Mouse (Mus musculus) heart, embryonic 11.5 days (tissue): ENCODE data around the gene Zfand3. TPM values are rescaled to one million over a fixed set of nuclear protein-coding genes. Genes with fewer than 3 reads are reported as not detected.

Experiments used
- ATAC-seq: fragments of 200-750 bp; cut with Nextera tagmentation; replicated peaks from 2 replicates; pipeline ENCODE4 v1.8.0; 2017; ENCODE audit warnings: moderate library complexity; ENCODE audit not compliant: insufficient number of reproducible peaks, low FRiP score, low TSS enrichment
- H3K27ac ChIP-seq: fragments of 300-500 bp; sonication (generic); 2 replicates; pipeline ENCODE4 v1.5.1; 2014; ENCODE audit warnings: mild to moderate bottlenecking, low read depth, low read length
- H3K27me3 ChIP-seq: fragments of 300-500 bp; sonication (generic); 2 replicates; pipeline ENCODE4 v1.6.1; 2014; ENCODE audit warnings: mild to moderate bottlenecking, low read length, mixed read lengths; ENCODE audit not compliant: control insufficient read depth, insufficient read depth
- H3K36me3 ChIP-seq: fragments of 300-500 bp; sonication (generic); 2 replicates; pipeline ENCODE4 v1.6.1; 2014; ENCODE audit warnings: mild to moderate bottlenecking, low read length, moderate library complexity, mixed read lengths; ENCODE audit not compliant: control insufficient read depth, insufficient read depth
- H3K4me1 ChIP-seq: fragments of 300-500 bp; sonication (generic); 2 replicates; pipeline ENCODE4 v1.6.1; 2014; ENCODE audit warnings: low read length; ENCODE audit not compliant: control insufficient read depth, insufficient read depth
- H3K4me2 ChIP-seq: fragments of 300-500 bp; sonication (generic); 2 replicates; pipeline ENCODE4 v1.6.1; 2014; ENCODE audit warnings: mild to moderate bottlenecking, moderate library complexity
- H3K4me3 ChIP-seq: fragments of 300-500 bp; sonication (generic); 2 replicates; pipeline ENCODE4 v1.5.1; 2014; ENCODE audit warnings: low read depth, low read length
- H3K9ac ChIP-seq: fragments of 300-500 bp; sonication (generic); 2 replicates; pipeline ENCODE4 v1.6.1; 2014; ENCODE audit warnings: mild to moderate bottlenecking, low read depth, low read length, moderate library complexity
- H3K9me3 ChIP-seq: fragments of 300-500 bp; sonication (generic); replicated peaks from 2 replicates; pipeline ENCODE4 v1.6.1; 2016; ENCODE audit warnings: low read length; ENCODE audit not compliant: control insufficient read depth
- WGBS: fragments of 180-500 bp; shearing (Covaris S2); extraction: QIAGEN DNeasy Blood & Tissue Kit; methylation state at CpG from one replicate; pipeline ENCODE4 v1.1.7; 2014; ENCODE audit not compliant: insufficient replicate concordance; 5-methylcytosine and 5-hydroxymethylcytosine counted together
- polyA plus RNA-seq: library from polyadenylated mRNA; unstranded; fragments of >200 nt; fragmentation: Nextera tagmentation; extraction: Ambion mirVana; gene quantifications from 2 replicates; pipeline ENCODE4 v1.2.1, GENCODE M21; 2014

Zfand3 gene
- polyA plus RNA-seq, 1 experiment from 2014 or later = 51.4 TPM

GRCm38 (mm10) chr17:30199374-30200247, 195.1 kb downstream of the Zfand3 start:
- ATAC-seq = no peak
- H3K9me3 ChIP-seq = no peaks in the 10 kb centered on the region
- H3K27ac ChIP-seq = peak overlapping the region; percentile 80

DNA sequence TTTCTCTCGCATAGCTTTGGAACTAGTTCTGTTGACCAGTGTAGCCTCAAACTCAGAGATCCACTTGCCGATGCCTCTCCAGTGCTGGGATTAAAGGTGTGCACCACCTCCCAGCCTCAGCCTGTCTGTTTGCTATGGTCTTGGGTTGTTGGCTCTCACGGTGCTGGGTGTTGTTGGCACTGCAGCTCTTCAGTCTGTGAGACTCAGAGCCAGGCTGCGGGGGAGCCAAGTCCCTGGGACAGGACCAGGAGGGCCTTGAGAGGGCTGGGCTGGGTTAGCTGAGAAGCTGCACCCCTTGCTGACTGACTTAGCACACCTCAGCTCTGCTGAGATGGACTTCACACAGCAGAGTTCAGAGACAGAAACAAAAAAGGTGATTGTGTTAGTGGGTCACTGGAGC, 195.8 kb downstream of the Zfand3 start:
- H3K27me3 ChIP-seq = no peaks in the 10 kb centered on the region
- H3K4me3 ChIP-seq = no peak overlapping the region
- no peak for ATAC-seq
- H3K4me1 ChIP-seq = peaks cover 97% of the 10 kb centered on the region
- WGBS = 59% methylated on average over 4 of the region's 4 CpGs
- H3K27ac ChIP-seq = peak overlapping the region; percentile 80
- H3K36me3 ChIP-seq = no peaks in the 10 kb centered on the region
- no peak overlapping the region for H3K9ac ChIP-seq
- H3K9me3 ChIP-seq = no peaks in the 10 kb centered on the region
- no peak overlapping the region for H3K4me2 ChIP-seq

More at GRCm38 (mm10) chr17:30199374-30200247, 195.1 kb downstream of the Zfand3 start:
- Histone ChIP-seq H3K4me2 (no peak overlapping the region), H3K4me1 (peaks cover 98% of the 10 kb centered on the region), H3K27me3 (no peaks in the 10 kb centered on the region), H3K9ac (peak overlapping the region; percentile 49; the same call in 1 of the 2 replicates), H3K4me3 (no peak overlapping the region), H3K36me3 (no peaks in the 10 kb centered on the region)
- 54% methylated on average over 13 of the region's 13 CpGs for WGBS

GRCm38 (mm10) chr17:30205062-30205825, 200.7 kb downstream of the Zfand3 start:
- no peak for ATAC-seq
- Histone ChIP-seq H3K4me1 (peaks cover 55% of the 10 kb centered on the region), H3K9ac (no peak overlapping the region), H3K27ac (no peak overlapping the region), H3K4me2 (no peak overlapping the region), H3K27me3 (no peaks in the 10 kb centered on the region), H3K36me3 (peaks cover 8% of the 10 kb centered on the region), H3K4me3 (no peak overlapping the region), H3K9me3 (no peaks in the 10 kb centered on the region)
- WGBS = 88% methylated on average over 17 of the region's 17 CpGs

- peaks cover 13% of the 10 kb centered on the region for H3K36me3 ChIP-seq
- ATAC-seq = no peak
Observed at GRCm38 (mm10) chr17:30210262-30210661, 205.7 kb downstream of the Zfand3 start.

GRCm38 (mm10) chr17:30210936-30211335, 206.4 kb downstream of the Zfand3 start:
- WGBS = 90% methylated on average over 6 of the region's 6 CpGs
- Histone ChIP-seq H3K27ac (no peak overlapping the region), H3K9me3 (no peaks in the 10 kb centered on the region), H3K4me3 (no peak overlapping the region), H3K9ac (no peak overlapping the region), H3K4me2 (no peak overlapping the region), H3K36me3 (peaks cover 13% of the 10 kb centered on the region), H3K4me1 (peaks cover 23% of the 10 kb centered on the region), H3K27me3 (no peaks in the 10 kb centered on the region)
- no peak for ATAC-seq

More at GRCm38 (mm10) chr17:30210262-30210661, 205.7 kb downstream of the Zfand3 start:
- Histone ChIP-seq H3K4me1 (peaks cover 18% of the 10 kb centered on the region), H3K4me3 (no peak overlapping the region), H3K9ac (no peak overlapping the region), H3K9me3 (no peaks in the 10 kb centered on the region), H3K4me2 (no peak overlapping the region), H3K27me3 (no peaks in the 10 kb centered on the region), H3K27ac (no peak overlapping the region)
- WGBS = 92% methylated on average over 8 of the region's 8 CpGs

GRCm38 (mm10) chr17:30212647-30213046, 208.1 kb downstream of the Zfand3 start:
- 89% methylated on average over 12 of the region's 12 CpGs for WGBS
- Histone ChIP-seq H3K27me3 (no peaks in the 10 kb centered on the region), H3K4me3 (no peak overlapping the region), H3K9me3 (no peaks in the 10 kb centered on the region), H3K9ac (no peak overlapping the region), H3K4me1 (peaks cover 32% of the 10 kb centered on the region), H3K4me2 (no peak overlapping the region), H3K36me3 (peaks cover 13% of the 10 kb centered on the region), H3K27ac (no peak overlapping the region)
- ATAC-seq = no peak

DNA sequence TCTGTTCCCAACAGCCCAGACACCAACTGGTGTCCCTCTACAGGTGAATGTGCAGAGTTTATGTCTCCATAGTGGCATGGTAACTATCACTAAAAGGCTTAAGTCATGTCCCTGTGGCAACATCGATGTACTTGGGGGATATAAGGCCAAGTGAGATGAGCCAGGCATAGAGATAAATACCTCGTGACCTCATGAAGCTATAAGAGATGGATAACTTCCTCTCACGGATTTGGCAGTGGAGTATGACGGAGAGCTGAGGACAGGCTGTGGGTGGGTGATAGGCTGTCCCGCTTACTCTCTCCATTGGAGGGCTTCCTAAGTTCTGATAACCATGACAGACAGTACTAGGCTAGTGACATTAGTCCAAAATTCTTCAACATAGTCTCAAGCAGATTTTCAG, 208.8 kb downstream of the Zfand3 start:
- Histone ChIP-seq H3K27me3 (no peaks in the 10 kb centered on the region), H3K4me1 (peaks cover 32% of the 10 kb centered on the region), H3K36me3 (peaks cover 12% of the 10 kb centered on the region), H3K27ac (no peak overlapping the region), H3K9me3 (no peaks in the 10 kb centered on the region), H3K9ac (no peak overlapping the region), H3K4me2 (no peak overlapping the region), H3K4me3 (no peak overlapping the region)
- ATAC-seq = no peak
- 73% methylated on average over 5 of the region's 5 CpGs for WGBS

GRCm38 (mm10) chr17:30214393-30214792, 209.9 kb downstream of the Zfand3 start:
- 34% methylated on average over 6 of the region's 6 CpGs for WGBS
- no peak for ATAC-seq
- Histone ChIP-seq H3K4me1 (peaks cover 32% of the 10 kb centered on the region), H3K36me3 (peaks cover 11% of the 10 kb centered on the region), H3K4me2 (no peak overlapping the region), H3K27ac (no peak overlapping the region), H3K27me3 (no peaks in the 10 kb centered on the region), H3K9ac (no peak overlapping the region), H3K9me3 (no peaks in the 10 kb centered on the region), H3K4me3 (no peak overlapping the region)
